Mouse (Mus musculus): Measurements from ENCODE around the gene Slc43a3. TPM values are rescaled to one million over a fixed set of nuclear protein-coding genes. Genes with fewer than 3 reads are reported as not detected.

Gene Slc43a3
- polyA plus RNA-seq, 2 experiments, result 113 to 159 TPM

DNA sequence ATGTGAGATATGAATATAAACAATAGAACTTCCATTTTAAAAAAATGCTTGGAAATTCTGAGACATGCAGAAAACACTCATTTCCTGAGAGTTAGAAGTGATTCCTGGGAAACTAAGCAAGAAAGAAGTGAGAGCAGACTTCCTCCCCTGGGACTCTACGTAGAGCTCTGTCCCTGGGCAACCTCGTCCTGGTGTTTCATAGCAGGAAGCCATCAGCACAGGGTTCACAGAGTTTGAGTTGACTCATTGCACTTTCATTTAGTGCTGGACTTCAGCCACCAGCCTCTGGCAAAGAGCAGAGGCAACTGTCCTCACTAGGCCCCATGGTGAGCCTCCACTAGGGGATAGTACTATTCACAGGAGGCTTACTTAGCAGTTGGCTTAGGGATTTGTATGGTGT is 24.9 kb downstream of the Slc43a3 start:
- H3K27me3 ChIP-seq (ENCODE audit: control insufficient read depth, insufficient read depth, low read length), result no peaks in the 10 kb centered on the region
- H3K4me3 ChIP-seq (ENCODE audit: insufficient read depth in 1 of 2, low read depth in 2 of 2, low read length in 2 of 2), result no peak overlapping the region
- DNase-seq (ENCODE audit: low read depth in 3 of 3, low spot score in 3 of 3) (no peak), ATAC-seq (ENCODE audit: insufficient read depth) (no peak)
- no peaks in the 10 kb centered on the region; a peak in 3 of 4 replicates for H3K4me1 ChIP-seq (replicated peaks; ENCODE audit: control insufficient read depth in 2 of 2, insufficient read depth in 2 of 2, low read length in 1 of 2)
- H3K36me3 ChIP-seq (replicated peaks; ENCODE audit: control insufficient read depth, insufficient read depth, low read depth), result peaks cover 34% of the 10 kb centered on the region
- no peak overlapping the region for H3K9ac ChIP-seq (replicated peaks)
- 60% methylated on average over 2 of the region's 2 CpGs for WGBS (ENCODE audit: insufficient replicate concordance)
- no peak overlapping the region for H3K4me2 ChIP-seq (ENCODE audit: low read depth)
- H3K27ac ChIP-seq, result no peak overlapping the region
- no peak for TF ChIP-seq CTCF (IDR thresholded peaks at IDR 0.05; ENCODE audit: low read depth)
- no peak for TF ChIP-seq EP300 (IDR thresholded peaks at IDR 0.05; ENCODE audit: low read depth)
- H3K9me3 ChIP-seq (ENCODE audit: control insufficient read depth, low read length), result no peaks in the 10 kb centered on the region

DNA sequence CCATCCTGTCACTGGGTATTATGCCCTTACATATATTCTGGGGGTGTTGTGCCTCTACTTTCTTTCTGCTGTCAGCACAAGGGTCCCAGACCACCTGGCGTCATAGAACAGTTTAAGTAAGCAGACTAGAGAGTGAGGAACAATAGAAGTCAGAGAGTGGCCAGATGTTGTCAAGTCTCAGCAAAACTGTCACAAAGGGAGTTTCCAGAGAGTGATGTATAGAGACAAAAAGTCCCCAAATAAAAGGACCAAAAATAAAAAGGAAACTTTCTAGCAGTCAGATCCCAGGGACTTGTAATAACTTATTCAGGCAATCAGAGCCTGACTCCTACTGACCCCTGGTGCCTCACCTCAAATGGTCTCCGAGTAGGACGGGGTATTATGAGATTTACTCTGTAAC is 25.5 kb downstream of the Slc43a3 start:
- WGBS (ENCODE audit: insufficient replicate concordance), result 82% methylated on average over 3 of the region's 3 CpGs
- H3K4me1 ChIP-seq (replicated peaks; ENCODE audit: control insufficient read depth in 2 of 2, insufficient read depth in 2 of 2, low read length in 1 of 2), result no peaks in the 10 kb centered on the region; a peak in 3 of 4 replicates
- TF ChIP-seq EP300 (IDR thresholded peaks at IDR 0.05; ENCODE audit: low read depth) (no peak), CTCF (IDR thresholded peaks at IDR 0.05; ENCODE audit: low read depth) (no peak)
- no peaks in the 10 kb centered on the region for H3K9me3 ChIP-seq (ENCODE audit: control insufficient read depth, low read length)
- H3K36me3 ChIP-seq (replicated peaks; ENCODE audit: control insufficient read depth, insufficient read depth, low read depth), result peaks cover 28% of the 10 kb centered on the region
- ATAC-seq (ENCODE audit: insufficient read depth) (no peak), DNase-seq (ENCODE audit: low read depth in 3 of 3, low spot score in 3 of 3) (no peak)
- no peak overlapping the region for H3K4me3 ChIP-seq (ENCODE audit: insufficient read depth in 1 of 2, low read depth in 2 of 2, low read length in 2 of 2)
- no peak overlapping the region for H3K27ac ChIP-seq
- H3K4me2 ChIP-seq (ENCODE audit: low read depth), result no peak overlapping the region
- no peaks in the 10 kb centered on the region for H3K27me3 ChIP-seq (ENCODE audit: control insufficient read depth, insufficient read depth, low read length)
- no peak overlapping the region for H3K9ac ChIP-seq (replicated peaks)

DNA sequence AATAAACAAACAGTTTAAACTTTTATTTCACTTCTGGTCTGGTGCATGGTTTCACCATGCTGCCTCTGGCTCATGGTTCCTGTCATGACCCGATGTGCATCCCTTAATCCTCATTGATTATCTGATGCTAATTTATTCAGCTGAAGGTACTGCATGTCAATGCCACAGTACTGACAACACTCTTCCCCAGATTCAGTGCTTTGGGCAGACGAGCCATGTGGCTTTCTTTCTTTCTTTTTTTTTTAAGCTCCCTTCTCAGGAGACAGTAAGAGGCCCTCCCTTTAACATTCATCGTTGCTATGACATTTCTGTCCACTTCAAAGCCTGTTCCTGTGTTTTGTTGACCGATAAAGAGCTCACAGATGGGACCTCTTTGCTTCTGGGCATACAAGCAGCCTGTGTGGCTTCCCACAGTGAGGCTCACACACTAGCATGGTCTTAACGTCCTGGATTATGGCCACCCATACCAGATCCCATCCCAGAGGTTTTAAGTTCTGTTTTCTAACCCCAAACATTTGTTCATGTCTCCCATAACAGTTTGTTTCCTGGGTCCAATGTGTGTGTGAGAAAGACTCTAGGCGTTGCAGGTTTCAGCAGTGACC is 26.6 kb downstream of the Slc43a3 start:
- H3K27me3 ChIP-seq (ENCODE audit: control insufficient read depth, insufficient read depth, low read length), result no peaks in the 10 kb centered on the region
- no peak overlapping the region for H3K9ac ChIP-seq (replicated peaks)
- H3K4me2 ChIP-seq (ENCODE audit: low read depth), result no peak overlapping the region
- H3K9me3 ChIP-seq (ENCODE audit: control insufficient read depth, low read length), result no peaks in the 10 kb centered on the region
- no peak for DNase-seq (ENCODE audit: low read depth in 3 of 3, low spot score in 3 of 3)
- H3K36me3 ChIP-seq (replicated peaks; ENCODE audit: control insufficient read depth, insufficient read depth, low read depth), result peaks cover 17% of the 10 kb centered on the region
- WGBS (ENCODE audit: insufficient replicate concordance), result 51% methylated on average over 6 of the region's 6 CpGs
- H3K4me1 ChIP-seq (replicated peaks; ENCODE audit: control insufficient read depth in 2 of 2, insufficient read depth in 2 of 2, low read length in 1 of 2), result no peaks in the 10 kb centered on the region; a peak in 3 of 4 replicates
- H3K27ac ChIP-seq, result no peak overlapping the region
- ATAC-seq (ENCODE audit: insufficient read depth), result no peak
- no peak overlapping the region for H3K4me3 ChIP-seq (ENCODE audit: insufficient read depth in 1 of 2, low read depth in 2 of 2, low read length in 2 of 2)
- TF ChIP-seq EP300 (IDR thresholded peaks at IDR 0.05; ENCODE audit: low read depth) (no peak), CTCF (IDR thresholded peaks at IDR 0.05; ENCODE audit: low read depth) (no peak)

DNA sequence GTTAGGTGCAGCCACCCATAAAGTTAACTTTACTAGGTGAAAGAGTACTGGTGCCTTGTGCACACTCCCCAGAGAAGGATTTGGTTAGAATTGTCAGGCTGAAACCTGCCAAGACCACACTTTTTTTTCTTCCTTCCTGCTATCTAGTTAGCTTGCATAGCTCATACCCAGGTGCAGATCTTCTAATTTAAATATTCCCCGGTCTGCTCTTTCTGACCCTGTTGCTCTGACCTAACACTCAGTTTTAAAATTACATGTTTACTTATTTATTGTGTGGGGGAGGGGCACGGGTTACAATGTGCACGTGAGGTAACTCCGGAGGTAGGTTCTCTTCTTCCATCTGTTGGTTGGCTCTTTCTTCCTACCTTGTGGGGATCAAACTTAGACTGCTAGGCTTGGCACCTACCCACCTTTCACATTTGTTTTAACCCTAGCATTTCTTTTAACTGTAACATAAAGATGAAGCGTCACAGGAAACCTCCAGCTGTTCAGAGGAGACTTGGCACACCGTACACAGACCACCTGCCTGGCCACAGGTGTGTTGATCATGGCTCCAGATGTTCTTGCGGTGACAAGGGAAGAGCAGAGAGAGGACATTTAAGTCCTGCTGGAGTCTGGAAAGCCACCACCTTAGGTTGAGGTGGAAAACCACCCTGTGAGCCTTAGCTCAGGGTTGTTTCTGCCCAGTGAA is 27.9 kb downstream of the Slc43a3 start:
- TF ChIP-seq CTCF (IDR thresholded peaks at IDR 0.05; ENCODE audit: low read depth), result no peak
- no peak for TF ChIP-seq EP300 (IDR thresholded peaks at IDR 0.05; ENCODE audit: low read depth)
- ATAC-seq (ENCODE audit: insufficient read depth) (no peak), DNase-seq (ENCODE audit: low read depth in 3 of 3, low spot score in 3 of 3) (no peak)
- Histone ChIP-seq H3K9me3 (ENCODE audit: control insufficient read depth, low read length) (no peaks in the 10 kb centered on the region), H3K36me3 (replicated peaks; ENCODE audit: control insufficient read depth, insufficient read depth, low read depth) (peaks cover 6% of the 10 kb centered on the region), H3K9ac (replicated peaks) (no peak overlapping the region), H3K4me1 (replicated peaks; ENCODE audit: control insufficient read depth in 2 of 2, insufficient read depth in 2 of 2, low read length in 1 of 2) (no peaks in the 10 kb centered on the region; a peak in 3 of 4 replicates), H3K4me3 (ENCODE audit: insufficient read depth in 1 of 2, low read depth in 2 of 2, low read length in 2 of 2) (no peak overlapping the region), H3K27me3 (ENCODE audit: control insufficient read depth, insufficient read depth, low read length) (no peaks in the 10 kb centered on the region), H3K27ac (no peak overlapping the region), H3K4me2 (ENCODE audit: low read depth) (no peak overlapping the region)
- 84% methylated on average over 7 of the region's 7 CpGs for WGBS (ENCODE audit: insufficient replicate concordance)

DNA sequence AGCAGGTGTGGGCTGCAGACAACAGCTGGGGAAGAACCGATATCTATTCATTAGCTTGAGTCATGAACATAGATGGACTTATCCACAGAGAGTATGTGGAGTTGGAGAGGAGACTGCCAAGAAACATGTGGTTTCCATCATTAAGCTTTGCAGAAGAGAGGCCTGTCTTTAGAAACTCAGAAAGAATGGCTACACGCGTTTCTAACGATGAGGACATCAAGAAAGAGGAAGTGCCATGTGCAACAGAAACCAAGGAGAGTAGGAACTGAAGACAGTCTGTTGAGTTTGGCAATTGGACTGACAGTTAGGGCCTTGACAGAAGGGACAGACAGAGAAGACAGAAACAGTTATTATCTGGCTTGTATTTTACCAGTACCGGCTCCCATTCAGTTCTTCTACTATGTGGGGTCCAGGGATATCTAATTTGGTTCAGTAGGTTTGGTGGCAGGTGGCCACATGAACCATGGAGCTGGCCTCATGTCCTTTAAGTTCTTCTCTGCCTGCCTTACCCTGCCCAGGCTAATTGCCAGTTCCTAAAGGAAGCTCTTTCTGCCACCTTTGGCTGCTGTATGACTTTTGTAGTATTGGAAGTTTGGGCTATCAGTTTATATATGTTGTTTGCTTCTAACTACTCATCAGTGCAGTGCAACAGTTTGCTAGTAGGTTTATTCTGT is 31.1 kb downstream of the Slc43a3 start:
- Histone ChIP-seq H3K27ac (no peak overlapping the region; the same call in 1 of the 2 replicates), H3K27me3 (ENCODE audit: control insufficient read depth, insufficient read depth, low read length) (no peaks in the 10 kb centered on the region), H3K4me3 (ENCODE audit: insufficient read depth in 1 of 2, low read depth in 2 of 2, low read length in 2 of 2) (no peak overlapping the region), H3K4me2 (ENCODE audit: low read depth) (no peak overlapping the region), H3K36me3 (replicated peaks; ENCODE audit: control insufficient read depth, insufficient read depth, low read depth) (no peaks in the 10 kb centered on the region), H3K9ac (replicated peaks) (no peak overlapping the region), H3K9me3 (ENCODE audit: control insufficient read depth, low read length) (no peaks in the 10 kb centered on the region), H3K4me1 (replicated peaks; ENCODE audit: control insufficient read depth in 2 of 2, insufficient read depth in 2 of 2, low read length in 1 of 2) (no peaks in the 10 kb centered on the region; a peak in 3 of 4 replicates)
- DNase-seq (ENCODE audit: low read depth in 3 of 3, low spot score in 3 of 3) (no peak), ATAC-seq (ENCODE audit: insufficient read depth) (no peak)
- TF ChIP-seq EP300 (IDR thresholded peaks at IDR 0.05; ENCODE audit: low read depth) (no peak), CTCF (IDR thresholded peaks at IDR 0.05; ENCODE audit: low read depth) (no peak)
- WGBS (ENCODE audit: insufficient replicate concordance), result 33% methylated on average over 5 of the region's 5 CpGs

All from liver, embryonic 14.5 days (tissue).